Mouse (Mus musculus) megakaryocyte, embryonic 14.5 days (primary cell): ENCODE data around the gene Fggy.

Experiments
- FLI1 ChIP-seq: IDR thresholded peaks from 2 replicates; pipeline ENCODE4 v1.6.1; 2012; ENCODE audit warnings: low read length, inconsistent platforms, mixed read lengths
- GATA1 ChIP-seq: IDR thresholded peaks from 3 replicates; pipeline ENCODE4 v1.6.1; 2012; ENCODE audit warnings: mixed read lengths, low read length, inconsistent platforms, borderline replicate concordance

DNA sequence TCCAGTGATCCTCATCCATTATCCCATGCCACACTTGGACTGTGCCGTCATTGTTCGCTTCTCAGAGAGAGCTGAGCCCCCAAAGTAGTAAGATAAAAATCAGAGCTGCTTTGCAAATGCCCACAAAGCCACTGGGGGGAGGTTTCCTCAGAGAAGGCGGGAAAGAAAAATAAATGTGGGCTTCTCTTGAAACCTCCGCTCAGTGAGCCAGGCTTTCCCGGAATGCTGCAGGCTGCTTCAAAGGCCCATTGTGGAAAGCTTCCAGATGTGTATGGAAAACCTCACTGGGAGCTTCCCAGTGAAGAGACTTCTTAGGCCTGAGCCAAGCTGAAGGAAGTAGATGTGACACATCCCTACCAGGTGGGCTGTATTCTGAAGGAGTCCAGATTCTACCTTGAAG lies 339.3 kb downstream of the Fggy start:
- no peak for TF ChIP-seq FLI1
- no peak for TF ChIP-seq GATA1
